Mouse (Mus musculus): ENCODE results near the gene Smagp. TPM values are rescaled to one million over a fixed set of nuclear protein-coding genes. Genes with fewer than 3 reads are reported as not detected.

Smagp gene
- 36.3 and 37.9 TPM in 2 replicates for polyA plus RNA-seq (2015; fragmentation: Nextera tagmentation; extraction: Ambion mirVana)

DNA sequence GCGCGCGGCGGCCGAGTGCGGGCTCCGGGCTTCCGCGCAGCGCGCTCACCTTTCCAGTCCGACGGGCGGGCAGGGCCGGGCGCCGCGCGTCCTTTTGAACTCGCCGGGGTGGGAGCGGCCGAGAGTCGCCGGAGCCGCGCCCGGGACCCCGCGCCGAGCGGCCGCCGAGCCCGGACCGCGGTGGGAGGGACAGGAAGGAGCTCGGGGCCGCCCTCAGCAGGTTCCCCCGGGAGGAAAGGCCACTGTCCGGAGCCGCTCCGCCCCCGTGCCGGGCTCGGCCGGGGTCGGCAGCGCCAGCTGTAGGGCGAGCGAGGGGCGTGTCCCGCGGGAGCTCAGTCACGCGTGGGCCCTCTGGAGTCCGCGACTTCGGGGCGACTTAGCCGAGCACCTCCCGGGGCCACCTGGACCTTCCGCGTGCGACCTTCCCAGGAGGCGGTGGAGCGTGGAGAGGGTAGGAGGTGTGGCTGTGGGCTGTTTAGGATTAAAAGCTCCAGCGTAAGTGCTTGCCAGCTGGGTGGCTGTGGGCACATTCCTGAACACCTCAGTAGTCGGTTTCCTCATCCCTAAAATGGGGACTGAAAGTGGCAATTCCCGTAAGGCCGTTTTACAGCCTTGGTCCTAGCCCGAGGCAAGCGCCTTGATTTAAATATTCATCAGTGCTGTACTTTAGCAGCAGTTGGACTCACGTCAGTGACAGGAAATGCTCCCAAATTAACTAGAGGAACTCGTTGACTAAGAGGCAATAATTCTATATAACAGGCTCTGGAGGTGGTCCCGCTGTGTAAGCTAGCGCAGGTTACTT is at the start of gene Smagp:
Gene Smagp (minus strand): TSS at position 241 of the 802 bp plus-strand sequence.

DNA sequence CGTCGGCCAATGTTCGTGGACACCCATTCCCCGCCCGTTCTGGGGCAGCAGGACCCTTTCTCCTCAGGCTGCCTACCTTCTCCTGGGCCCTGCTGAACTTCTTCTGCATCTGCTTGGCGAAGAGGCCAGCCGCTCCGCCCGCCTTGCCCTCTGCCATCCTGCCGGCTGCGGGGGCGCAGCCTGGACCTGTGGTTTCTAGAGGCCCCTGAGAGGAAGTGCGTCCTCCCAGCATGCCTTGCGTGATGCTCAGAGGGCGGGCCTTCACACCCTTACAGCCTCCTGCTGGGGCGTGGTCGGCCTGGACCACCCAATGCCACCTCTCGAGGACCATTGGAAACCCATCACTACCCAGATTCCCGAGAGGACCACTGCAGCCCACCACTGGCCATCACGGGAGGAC is 32.6 kb upstream of the Smagp start, which contains the start of gene Bin2:
Gene Bin2 (minus strand): TSS at position 217 of the 400 bp plus-strand sequence.

DNA sequence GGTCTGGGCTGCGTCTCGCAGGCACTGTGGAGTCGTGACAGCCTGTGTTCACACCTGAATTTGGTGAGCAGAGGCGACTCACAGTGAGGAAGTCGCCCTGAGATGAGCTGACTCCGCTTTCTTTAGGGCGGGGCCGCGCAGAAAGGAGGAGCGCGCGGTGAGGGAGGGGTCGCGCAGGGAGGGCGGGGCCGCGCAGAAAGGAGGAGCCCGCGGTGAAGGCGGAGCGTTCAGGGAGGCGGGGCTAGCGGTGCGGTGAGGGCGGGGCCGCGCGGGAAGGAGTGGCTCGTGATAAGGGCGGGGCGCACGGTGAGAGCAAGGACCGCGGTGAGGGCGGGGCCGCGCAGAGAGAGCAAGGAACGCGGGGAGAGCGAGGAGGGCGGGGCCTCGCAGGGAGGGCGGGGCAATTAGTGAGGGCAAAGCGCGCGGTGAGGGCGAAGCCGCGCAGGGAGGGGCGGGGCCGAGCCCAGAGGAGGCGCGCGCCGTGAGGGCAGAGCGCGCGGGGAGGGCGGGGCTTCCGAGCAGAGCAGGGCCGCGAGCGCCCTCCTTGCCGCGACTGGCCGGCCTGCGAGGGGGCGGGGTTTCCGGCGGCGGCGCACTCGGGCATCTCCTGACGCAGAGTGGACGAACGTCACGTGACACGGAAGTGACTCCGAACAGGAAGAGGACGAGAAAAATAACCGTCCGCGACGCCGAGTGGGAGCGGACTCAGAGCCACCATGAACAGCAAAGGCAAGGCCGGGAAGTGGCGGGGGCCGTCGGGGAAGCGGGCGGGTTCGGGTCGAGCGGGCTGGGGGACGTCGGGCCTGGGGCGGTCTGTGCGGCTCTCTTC is 21.5 kb downstream of the Smagp start, which contains the start of gene Dazap2:
Gene Dazap2 (plus strand): TSS at position 354 of the 829 bp plus-strand sequence.

DNA sequence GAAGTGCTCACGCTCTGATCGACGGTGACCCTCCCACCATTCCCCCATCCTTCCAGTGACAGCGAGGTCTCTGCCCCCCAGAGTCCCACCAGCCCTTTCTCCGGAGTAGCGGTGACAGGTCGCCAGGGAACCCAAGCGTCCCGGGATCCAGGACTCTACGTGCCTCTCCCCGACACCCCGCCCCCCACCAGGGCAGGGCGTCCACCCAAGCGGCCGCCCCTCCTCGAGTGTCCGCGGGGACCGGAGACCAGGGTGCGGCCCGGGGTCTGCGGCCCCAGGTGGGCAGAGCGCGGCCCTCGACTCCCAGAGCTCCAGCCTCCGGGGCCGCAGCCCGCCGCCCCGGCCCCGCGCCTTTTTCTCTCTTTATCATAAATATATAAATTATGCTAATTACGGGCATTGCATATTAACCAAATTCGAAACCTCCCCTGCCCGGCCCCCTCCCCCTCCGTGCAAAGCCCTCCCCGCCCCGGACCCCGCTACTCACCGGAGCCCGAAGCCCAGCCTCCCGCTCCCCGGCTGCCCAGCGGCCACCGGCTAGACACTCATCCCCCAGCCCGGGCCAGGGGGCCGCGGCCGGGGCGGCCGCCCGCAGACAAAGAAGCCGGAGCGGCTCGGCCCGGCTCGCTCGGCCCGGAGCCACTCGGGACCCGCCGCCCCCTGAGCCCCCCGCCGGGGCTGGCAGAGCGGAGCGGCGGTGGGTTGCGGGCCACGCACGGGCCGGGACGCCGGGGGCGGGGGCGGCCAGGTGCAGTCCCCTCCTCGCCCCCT is 37.3 kb downstream of the Smagp start, which contains the start of gene Pou6f1:
Gene Pou6f1 (minus strand): TSS at position 709 of the 771 bp plus-strand sequence.

Small RNA genes within 50 kb of the gene (microRNA-seq; reads per million reads assigned to microRNA genes)
- gene Mir6961, result not detected

Other genes with a start within 250 kb of the Smagp start
- gene Gm5475, start 214.8 kb downstream of the Smagp start, polyA plus RNA-seq (2015; fragmentation: Nextera tagmentation; extraction: Ambion mirVana), result 0.05 TPM in 1 of 2 replicates, not detected in the other
- 9.4 and 11.9 TPM in 2 replicates for gene Slc11a2, start 211.9 kb downstream of the Smagp start, polyA plus RNA-seq (2015; fragmentation: Nextera tagmentation; extraction: Ambion mirVana)
- gene Letmd1, start 167.9 kb downstream of the Smagp start, polyA plus RNA-seq (2015; fragmentation: Nextera tagmentation; extraction: Ambion mirVana), result 15.8 and 16.8 TPM in 2 replicates
- gene Csrnp2, start 141.5 kb downstream of the Smagp start, polyA plus RNA-seq (2015; fragmentation: Nextera tagmentation; extraction: Ambion mirVana), result 2.6 TPM in 2 replicates
- gene Tfcp2, start 84.9 kb downstream of the Smagp start, polyA plus RNA-seq (2015; fragmentation: Nextera tagmentation; extraction: Ambion mirVana), result 11.7 and 11.8 TPM in 2 replicates
- gene Pou6f1, start 37.0 kb downstream of the Smagp start, polyA plus RNA-seq (2015; fragmentation: Nextera tagmentation; extraction: Ambion mirVana), result 1.7 and 2.1 TPM in 2 replicates
- 173 and 184 TPM in 2 replicates for gene Dazap2, start 21.6 kb downstream of the Smagp start, polyA plus RNA-seq (2015; fragmentation: Nextera tagmentation; extraction: Ambion mirVana)
- gene Bin2, start 32.6 kb upstream of the Smagp start, polyA plus RNA-seq (2015; fragmentation: Nextera tagmentation; extraction: Ambion mirVana), result 5.9 and 8.8 TPM in 2 replicates
- gene Cela1, start 51.0 kb upstream of the Smagp start, polyA plus RNA-seq (2015; fragmentation: Nextera tagmentation; extraction: Ambion mirVana), result 46.2 and 59.1 TPM in 2 replicates
- gene Galnt6, start 92.4 kb upstream of the Smagp start, polyA plus RNA-seq (2015; fragmentation: Nextera tagmentation; extraction: Ambion mirVana), result 8.1 and 9.8 TPM in 2 replicates
- gene Slc4a8, start 124.8 kb upstream of the Smagp start, polyA plus RNA-seq (2015; fragmentation: Nextera tagmentation; extraction: Ambion mirVana), result 4.1 and 4.9 TPM in 2 replicates
- 0.37 and 0.47 TPM in 2 replicates for gene Scn8a, start 232.9 kb upstream of the Smagp start, polyA plus RNA-seq (2015; fragmentation: Nextera tagmentation; extraction: Ambion mirVana)

Data from urinary bladder, postnatal 0 days (tissue).